Mouse (Mus musculus): ENCODE measurements around the gene Ugt1a5. TPM values are rescaled to one million over a fixed set of nuclear protein-coding genes. Genes with fewer than 3 reads are reported as not detected.

Gene Ugt1a5
- polyA plus RNA-seq, 1 experiment from 2014 or later = not detected

DNA sequence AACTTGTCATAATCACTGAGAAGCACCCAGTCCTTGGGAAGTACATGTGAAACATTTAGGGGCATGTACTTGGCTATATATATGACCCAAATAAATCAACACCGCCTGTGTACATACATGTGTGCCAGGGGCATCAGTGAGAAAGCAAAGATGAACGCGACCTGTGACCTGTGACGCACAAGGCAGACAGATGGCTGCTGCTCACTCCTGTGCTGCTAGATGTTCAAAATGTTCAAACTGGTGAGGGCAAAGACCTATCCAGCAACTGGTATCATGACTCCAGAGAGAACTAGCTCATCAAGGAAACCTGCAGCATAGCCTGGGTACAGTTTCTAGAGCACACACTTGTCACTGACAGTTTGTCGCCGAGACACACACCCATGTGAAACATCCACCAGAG is 101.7 kb downstream of the Ugt1a5 start:
- WGBS = 95% methylated on average over 6 of the region's 6 CpGs
- Histone ChIP-seq H3K27me3 (no peaks in the 10 kb centered on the region), H3K9me3 (0 out of 2 replicates have a peak, but pooled peaks cover 4% of the 10 kb centered on the region), H3K27ac (no peak overlapping the region), H3K9ac (no peak overlapping the region), H3K4me3 (no peak overlapping the region), H3K36me3 (peaks cover 89% of the 10 kb centered on the region), H3K4me2 (no peak overlapping the region), H3K4me1 (no peaks in the 10 kb centered on the region)
- no peak for ATAC-seq (ENCODE audit: insufficient number of reproducible peaks, insufficient read depth, low FRiP score, low TSS enrichment, low read depth)

- no peak for ATAC-seq (ENCODE audit: insufficient number of reproducible peaks, insufficient read depth, low FRiP score, low TSS enrichment, low read depth)
- H3K9me3 ChIP-seq = 0 out of 2 replicates have a peak, but pooled peaks cover 4% of the 10 kb centered on the region
- 85% methylated on average over 6 of the region's 6 CpGs for WGBS
These were observed 102.3 kb downstream of the Ugt1a5 start for GRCm38 (mm10) chr1:88268070-88268469.

More at GRCm38 (mm10) chr1:88268070-88268469, 102.3 kb downstream of the Ugt1a5 start:
- Histone ChIP-seq H3K4me2 (no peak overlapping the region), H3K4me1 (no peaks in the 10 kb centered on the region), H3K4me3 (no peak overlapping the region), H3K27ac (no peak overlapping the region), H3K27me3 (no peaks in the 10 kb centered on the region), H3K36me3 (peaks cover 89% of the 10 kb centered on the region), H3K9ac (no peak overlapping the region)

Other genes starting within 250 kb of the Ugt1a5 start
- 52.3 and 54.0 TPM in 2 replicates for gene Usp40, start 157.5 kb upstream of the Ugt1a5 start, polyA plus RNA-seq (2015; fragmentation: Nextera tagmentation; extraction: Ambion mirVana)
- not detected in 2 replicates for gene Ugt1a10, start 110.6 kb upstream of the Ugt1a5 start, polyA plus RNA-seq (2015; fragmentation: Nextera tagmentation; extraction: Ambion mirVana)
- not detected in 2 replicates for gene Ugt1a9, start 95.2 kb upstream of the Ugt1a5 start, polyA plus RNA-seq (2015; fragmentation: Nextera tagmentation; extraction: Ambion mirVana)
- not detected in 2 replicates for gene Ugt1a8, start 78.2 kb upstream of the Ugt1a5 start, polyA plus RNA-seq (2015; fragmentation: Nextera tagmentation; extraction: Ambion mirVana)
- 1.6 and 1.7 TPM in 2 replicates for gene Ugt1a7c, start 71.0 kb upstream of the Ugt1a5 start, polyA plus RNA-seq (2015; fragmentation: Nextera tagmentation; extraction: Ambion mirVana)
- 0.17 and 0.29 TPM in 2 replicates for gene Ugt1a6b, start 62.8 kb upstream of the Ugt1a5 start, polyA plus RNA-seq (2015; fragmentation: Nextera tagmentation; extraction: Ambion mirVana)
- 4.4 and 4.8 TPM in 2 replicates for gene Ugt1a6a, start 31.2 kb upstream of the Ugt1a5 start, polyA plus RNA-seq (2015; fragmentation: Nextera tagmentation; extraction: Ambion mirVana)
- not detected in 2 replicates for gene Ugt1a2, start 34.6 kb downstream of the Ugt1a5 start, polyA plus RNA-seq (2015; fragmentation: Nextera tagmentation; extraction: Ambion mirVana)
- gene Dnajb3, start 39.8 kb downstream of the Ugt1a5 start, polyA plus RNA-seq (2015; fragmentation: Nextera tagmentation; extraction: Ambion mirVana) = 11.6 and 13.2 TPM in 2 replicates
- gene Ugt1a1, start 45.9 kb downstream of the Ugt1a5 start, polyA plus RNA-seq (2015; fragmentation: Nextera tagmentation; extraction: Ambion mirVana) = not detected in 2 replicates
- gene Mroh2a, start 61.0 kb downstream of the Ugt1a5 start, polyA plus RNA-seq (2015; fragmentation: Nextera tagmentation; extraction: Ambion mirVana) = 1.1 and 1.2 TPM in 2 replicates
- gene Hjurp, start 111.6 kb downstream of the Ugt1a5 start, polyA plus RNA-seq (2015; fragmentation: Nextera tagmentation; extraction: Ambion mirVana) = 198 and 204 TPM in 2 replicates
- not detected in 2 replicates for gene Trpm8, start 111.6 kb downstream of the Ugt1a5 start, polyA plus RNA-seq (2015; fragmentation: Nextera tagmentation; extraction: Ambion mirVana)
- 3.8 TPM in 1 of 2 replicates, not detected in the other for gene Spp2, start 240.9 kb downstream of the Ugt1a5 start, polyA plus RNA-seq (2015; fragmentation: Nextera tagmentation; extraction: Ambion mirVana)